11 mouse cellular contexts compared by ENCODE assay signal in the genomic region with DNA sequence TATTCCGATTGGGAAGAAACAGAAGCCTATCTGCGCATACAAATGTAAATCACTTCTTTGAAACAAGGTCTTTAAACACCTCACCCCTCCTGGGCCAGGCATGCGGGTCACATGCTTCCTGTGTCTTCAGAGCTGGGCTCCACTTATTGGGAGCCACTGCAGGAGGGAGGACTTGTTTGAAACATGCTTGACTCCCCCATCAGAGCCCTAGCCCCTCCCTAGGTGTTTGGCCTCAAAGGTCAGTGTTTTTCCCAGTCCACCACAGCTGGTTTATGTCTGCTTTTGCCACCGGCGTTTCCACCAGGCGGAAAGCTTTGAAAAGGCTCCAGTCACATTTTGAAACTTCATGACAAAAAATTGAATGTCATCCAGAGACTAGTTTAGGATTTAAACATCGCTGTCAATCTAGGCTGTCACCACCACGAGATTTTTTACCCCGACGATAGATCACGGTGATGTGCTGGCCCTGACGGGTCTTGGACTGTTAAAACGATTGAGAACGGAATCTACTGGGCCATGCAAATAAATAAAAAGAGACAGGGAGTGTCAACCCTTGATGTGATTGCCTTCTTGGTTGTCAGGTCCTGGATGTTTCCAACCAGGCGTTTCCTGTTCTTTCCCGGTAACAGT.
DNase-seq lines count a peak whose midpoint lies in the region; ATAC-seq and TF ChIP-seq lines count a peak whose summit lies in the region.
"Had no signal": no experiment of that assay in that cellular context is flagged by ENCODE, and none has a peak within 500 bp of the region (broad histone marks: within the 10 kb centered on the region; RNA-seq: fewer than 3 reads in every experiment).

No protein-coding gene starts in this region.

- no peak overlapping the region for H3K4me3 ChIP-seq in heart, adult 2 months
- H3K4me3 ChIP-seq in heart, embryonic 11.5 days (ENCODE audit: low read depth, low read length) = no peak overlapping the region
- no peak overlapping the region for H3K4me3 ChIP-seq in lung, embryonic 16.5 days (ENCODE audit: low read length)
- H3K4me3 ChIP-seq in hindbrain, postnatal 0 days (ENCODE audit: low read length) = no peak overlapping the region
- H3K4me3 ChIP-seq: embryonic facial prominence, embryonic 12.5 days; midbrain, embryonic 10.5 days had no signal

- no peak for ATAC-seq in heart, embryonic 11.5 days (replicated peaks; ENCODE audit: insufficient number of reproducible peaks, low FRiP score, low TSS enrichment)
- peak; percentile 83 for ATAC-seq in lung, embryonic 16.5 days (ENCODE audit: low read depth)
- no peak for ATAC-seq in monocyte, adult 5-6 weeks (replicated peaks; ENCODE audit: insufficient number of reproducible peaks, low FRiP score, low TSS enrichment, poor library complexity, severe bottlenecking)
- no peak for ATAC-seq in hindbrain, postnatal 0 days
- ATAC-seq in frontal cortex, adult (ENCODE audit: low TSS enrichment) = no peak
- ATAC-seq: Patski had no signal

- no peaks in the 10 kb centered on the region; the same call in 1 of the 2 replicates for H3K79me2 ChIP-seq in heart, adult 2 months (replicated peaks; ENCODE audit: control insufficient read depth, insufficient read depth, low read length)

- peak overlapping the region; percentile 20 for H3K27ac ChIP-seq in heart, adult 2 months
- no peak overlapping the region for H3K27ac ChIP-seq in heart, embryonic 11.5 days (ENCODE audit: low read depth, low read length)
- no peak overlapping the region for H3K27ac ChIP-seq in lung, embryonic 16.5 days (ENCODE audit: low read length)
- no peak overlapping the region for H3K27ac ChIP-seq in hindbrain, postnatal 0 days
- H3K27ac ChIP-seq: embryonic facial prominence, embryonic 12.5 days; midbrain, embryonic 10.5 days had no signal

- intact Hi-C loops in heart, adult 2 months (cut with DNase I) = no loop called here

- peak; percentile 48 to 53 for DNase-seq in heart, adult 2 months
- DNase-seq in forelimb bud, embryonic 11.5 days (ENCODE audit: low read depth, low spot score) = peak; percentile 43
- DNase-seq in kidney, postnatal 10 days = peak; percentile 68
- DNase-seq in hindbrain, postnatal 0 days (ENCODE audit: low spot score) = no peak

- H3K4me1 ChIP-seq in heart, adult 2 months (ENCODE audit: control insufficient read depth, insufficient read depth, low read length) = peaks cover 34% of the 10 kb centered on the region
- peaks cover 21% of the 10 kb centered on the region for H3K4me1 ChIP-seq in heart, embryonic 11.5 days (ENCODE audit: control insufficient read depth, insufficient read depth, low read length)
- peaks cover 24% of the 10 kb centered on the region for H3K4me1 ChIP-seq in lung, embryonic 16.5 days (replicated peaks; ENCODE audit: control insufficient read depth, insufficient read depth, low read length)
- H3K4me1 ChIP-seq in hindbrain, postnatal 0 days (ENCODE audit: insufficient read depth, low read length) = no peaks in the 10 kb centered on the region

- H3K9me3 ChIP-seq in heart, embryonic 11.5 days (replicated peaks; ENCODE audit: control insufficient read depth, low read length) = no peaks in the 10 kb centered on the region
- H3K9me3 ChIP-seq in lung, embryonic 16.5 days (ENCODE audit: control insufficient read depth, low read length) = no peaks in the 10 kb centered on the region
- H3K9me3 ChIP-seq in hindbrain, postnatal 0 days (ENCODE audit: low read length) = no peaks in the 10 kb centered on the region
- H3K9me3 ChIP-seq: embryonic facial prominence, embryonic 12.5 days; midbrain, embryonic 10.5 days had no signal

- H3K27me3 ChIP-seq in heart, adult 2 months (ENCODE audit: control insufficient read depth, insufficient read depth, low read length) = no peaks in the 10 kb centered on the region
- H3K27me3 ChIP-seq in heart, embryonic 11.5 days (ENCODE audit: control insufficient read depth, insufficient read depth, low read length) = no peaks in the 10 kb centered on the region
- H3K27me3 ChIP-seq in lung, embryonic 16.5 days (ENCODE audit: control insufficient read depth, insufficient read depth, low read depth, low read length) = no peaks in the 10 kb centered on the region
- H3K27me3 ChIP-seq in hindbrain, postnatal 0 days (ENCODE audit: insufficient read depth, low read length) = no peaks in the 10 kb centered on the region
- H3K27me3 ChIP-seq: embryonic facial prominence, embryonic 12.5 days; Patski had no signal

- WGBS in heart, adult 2 months = 49% methylated on average over 16 of the region's 16 CpGs
- WGBS in heart, embryonic 11.5 days (ENCODE audit: insufficient replicate concordance) = 54% methylated on average over 16 of the region's 16 CpGs
- WGBS in lung, embryonic 16.5 days = 32% methylated on average over 16 of the region's 16 CpGs
- 61% methylated on average over 16 of the region's 16 CpGs for WGBS in hindbrain, postnatal 0 days

- TF ChIP-seq EP300 in heart, adult 2 months (IDR thresholded peaks at IDR 0.05; ENCODE audit: insufficient read depth, low read depth, low read length) = no peak

- H3K9ac ChIP-seq in heart, adult 2 months (ENCODE audit: low read depth, low read length) = no peak overlapping the region
- no peak overlapping the region for H3K9ac ChIP-seq in heart, embryonic 11.5 days (ENCODE audit: low read depth, low read length)
- H3K9ac ChIP-seq in lung, embryonic 16.5 days (ENCODE audit: low read length) = no peak overlapping the region
- no peak overlapping the region for H3K9ac ChIP-seq in hindbrain, postnatal 0 days (replicated peaks; ENCODE audit: low read length)
- H3K9ac ChIP-seq: embryonic facial prominence, embryonic 12.5 days had no signal

- no peak for TF ChIP-seq CTCF in heart, adult 2 months (IDR thresholded peaks at IDR 0.05)
- TF ChIP-seq CTCF in hindbrain, postnatal 0 days (IDR thresholded peaks at IDR 0.05; ENCODE audit: low read depth) = no peak

- H3K36me3 ChIP-seq in heart, adult 2 months (ENCODE audit: control insufficient read depth, insufficient read depth, low read length) = no peaks in the 10 kb centered on the region; the same call in 1 of the 2 replicates
- H3K36me3 ChIP-seq in heart, embryonic 11.5 days (ENCODE audit: control insufficient read depth, insufficient read depth, low read length) = no peaks in the 10 kb centered on the region
- no peaks in the 10 kb centered on the region for H3K36me3 ChIP-seq in lung, embryonic 16.5 days (ENCODE audit: control insufficient read depth, insufficient read depth, low read length)
- no peaks in the 10 kb centered on the region for H3K36me3 ChIP-seq in hindbrain, postnatal 0 days (ENCODE audit: insufficient read depth, low read length)
- H3K36me3 ChIP-seq: embryonic facial prominence, embryonic 12.5 days; midbrain, embryonic 10.5 days had no signal

- no peak overlapping the region for H3K4me2 ChIP-seq in heart, embryonic 11.5 days
- no peak overlapping the region for H3K4me2 ChIP-seq in lung, embryonic 16.5 days (ENCODE audit: low read depth, low read length)
- no peak overlapping the region for H3K4me2 ChIP-seq in hindbrain, postnatal 0 days (ENCODE audit: low read depth, low read length)
- H3K4me2 ChIP-seq: embryonic facial prominence, embryonic 12.5 days had no signal

- TF ChIP-seq POLR2A in heart, adult 2 months (IDR thresholded peaks at IDR 0.05; ENCODE audit: insufficient read depth, low read depth, low read length) = no peak
